ENCODE assay signal across 17 mouse cellular contexts in the genomic region with DNA sequence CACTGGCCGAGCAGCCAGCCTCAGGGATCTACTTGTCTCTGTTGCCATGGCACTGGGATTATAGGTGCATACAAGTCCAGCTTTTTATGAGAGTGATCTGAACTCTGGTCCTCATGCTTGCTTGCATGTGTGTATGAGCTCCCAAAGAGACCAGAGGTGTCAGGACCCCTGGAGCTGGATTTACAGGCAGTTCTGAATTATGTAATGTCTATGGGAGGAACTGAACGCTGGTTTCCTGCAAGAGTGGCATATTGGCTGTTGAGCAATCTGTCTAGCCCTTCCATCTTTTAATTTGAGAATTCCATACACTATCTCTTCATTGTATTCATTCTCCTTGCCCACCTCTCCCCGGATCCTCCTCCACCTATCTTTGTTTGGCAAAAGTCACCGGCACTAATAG.
"Had no signal": no experiment of that assay in that cellular context is flagged by ENCODE, and none has a peak within 500 bp of the region (broad histone marks: within the 10 kb centered on the region; RNA-seq: fewer than 3 reads in every experiment).

No protein-coding gene starts in this region.

- H3K4me3 ChIP-seq: megakaryocyte, embryonic 14.5 days; midbrain, embryonic 13.5 days; neural tube, embryonic 12.5 days; stomach, embryonic 15.5 days had no signal

- H3K27me3 ChIP-seq: megakaryocyte, embryonic 14.5 days; midbrain, embryonic 13.5 days; neural tube, embryonic 12.5 days; stomach, embryonic 15.5 days had no signal

- H3K36me3 ChIP-seq: midbrain, embryonic 13.5 days; neural tube, embryonic 12.5 days; stomach, embryonic 15.5 days had no signal

- H3K9ac ChIP-seq: liver, embryonic 14.5 days; lung, embryonic 14.5 days; midbrain, embryonic 13.5 days; neural tube, embryonic 12.5 days; stomach, embryonic 15.5 days had no signal

- H3K9me3 ChIP-seq: megakaryocyte, embryonic 14.5 days; midbrain, embryonic 13.5 days; neural tube, embryonic 12.5 days; stomach, embryonic 15.5 days had no signal

- H3K27ac ChIP-seq: liver, embryonic 14.5 days; midbrain, embryonic 13.5 days; neural tube, embryonic 12.5 days; stomach, embryonic 15.5 days; stomach, postnatal 0 days had no signal

- DNase-seq: lung, adult 18-20 months; lung, embryonic 14.5 days; retina, postnatal 1 day; right cerebral cortex, adult 18-20 months; right cerebral cortex, postnatal 4 days; spleen, adult 18-20 months; thymus, adult 2 months; thymus, postnatal 25 days; thymus, postnatal 4 days had no signal

- H3K4me2 ChIP-seq: lung, embryonic 14.5 days; midbrain, embryonic 11.5 days; midbrain, embryonic 13.5 days; neural tube, embryonic 12.5 days; stomach, embryonic 15.5 days had no signal

- H3K4me1 ChIP-seq: megakaryocyte, embryonic 14.5 days; neural tube, embryonic 12.5 days; stomach, embryonic 15.5 days had no signal

- ATAC-seq: midbrain, embryonic 13.5 days; midbrain, embryonic 16.5 days had no signal
